Mouse (Mus musculus) erythroblast, embryonic 14.5 days (primary cell): ENCODE results near the gene Rrh. TPM values are rescaled to one million over a fixed set of nuclear protein-coding genes. Genes with fewer than 3 reads are reported as not detected.

Experiments used
- H3K27me3 ChIP-seq: 2 replicates; pipeline ENCODE4 v1.6.1; 2012; ENCODE audit warnings: inconsistent platforms; ENCODE audit not compliant: control insufficient read depth
- H3K36me3 ChIP-seq: 2 replicates; pipeline ENCODE4 v1.6.1; 2012; ENCODE audit warnings: mild to moderate bottlenecking, inconsistent platforms; ENCODE audit not compliant: control insufficient read depth
- H3K4me1 ChIP-seq: 2 replicates; pipeline ENCODE4 v1.6.1; 2012; ENCODE audit warnings: inconsistent platforms; ENCODE audit not compliant: control insufficient read depth
- H3K4me3 ChIP-seq: replicated peaks from 2 replicates; pipeline ENCODE3; 2012; ENCODE audit warnings: moderate library complexity, mild to moderate bottlenecking, inconsistent platforms
- H3K9me3 ChIP-seq: 2 replicates; pipeline ENCODE4 v1.6.1; 2012; ENCODE audit warnings: low read length, inconsistent platforms, mixed read lengths; ENCODE audit not compliant: control insufficient read depth
- GATA1 ChIP-seq: IDR thresholded peaks from 2 replicates; pipeline ENCODE4 v1.6.1; 2012; ENCODE audit warnings: low read length, inconsistent platforms, mixed read lengths
- TAL1 ChIP-seq: IDR thresholded peaks from 3 replicates; pipeline ENCODE4 v1.6.1; 2012; ENCODE audit warnings: low read length, inconsistent platforms, mixed read lengths
- polyA plus RNA-seq: library from polyadenylated mRNA; stranded (reverse); fragments of >175 nt; gene quantifications from 2 replicates; pipeline ENCODE4 v1.2.3, GENCODE M21; 2012

Gene Rrh
- polyA plus RNA-seq, 1 experiment = not detected

GRCm38 (mm10) chr3:129754650-129755604, 67.5 kb downstream of the Rrh start, which contains the start of gene Egf:
TSS of gene Egf (minus strand) at chr3:129755316.
- no peaks in the 10 kb centered on the region for H3K9me3 ChIP-seq
- H3K4me3 ChIP-seq = no peak within 1 kb of the TSS
- no peaks in the 10 kb centered on the region for H3K4me1 ChIP-seq
- no peak for TF ChIP-seq TAL1
- TF ChIP-seq GATA1 = no peak
- no peaks in the 10 kb centered on the region for H3K36me3 ChIP-seq
- H3K27me3 ChIP-seq = peaks cover 4% of the 10 kb centered on the region

Other genes starting within 250 kb of the Rrh start
- 0.01 TPM in 1 of 2 replicates, not detected in the other for gene Egf, start 67.3 kb downstream of the Rrh start, polyA plus RNA-seq
- 0.02 TPM in 1 of 2 replicates, not detected in the other for gene Lrit3, start 18.6 kb downstream of the Rrh start, polyA plus RNA-seq
- 2.4 and 3.4 TPM in 2 replicates for gene Gar1, start 8.8 kb upstream of the Rrh start, polyA plus RNA-seq
- 0.02 TPM in 1 of 2 replicates, not detected in the other for gene Cfi, start 13.3 kb upstream of the Rrh start, polyA plus RNA-seq
- 4.0 and 4.1 TPM in 2 replicates for gene Pla2g12a, start 56.0 kb upstream of the Rrh start, polyA plus RNA-seq
- 0.47 and 0.62 TPM in 2 replicates for gene Casp6, start 78.8 kb upstream of the Rrh start, polyA plus RNA-seq
- gene Mcub, start 147.6 kb upstream of the Rrh start, polyA plus RNA-seq = 2.9 and 4.8 TPM in 2 replicates
- gene Sec24b, start 239.0 kb upstream of the Rrh start, polyA plus RNA-seq = 1.8 and 3.5 TPM in 2 replicates